9 mouse cellular contexts compared by ENCODE assay signal in genomic region chr17:28391568-28392432, GRCm38 (mm10). TPM values are rescaled to one million over a fixed set of nuclear protein-coding genes. Genes with fewer than 3 reads are reported as not detected.
DNase-seq lines count a peak whose midpoint lies in the region; ATAC-seq lines count a peak whose summit lies in the region.
"Had no signal": no experiment of that assay in that cellular context is flagged by ENCODE, and none has a peak within 500 bp of the region (broad histone marks: within the 10 kb centered on the region; RNA-seq: fewer than 3 reads in every experiment).

No protein-coding gene starts in this region.

- H3K4me3 ChIP-seq in heart, embryonic 16.5 days (ENCODE audit: low read length) = no peak overlapping the region
- 0 out of 2 replicates have a peak overlapping the region, but pooled peaks have one; percentile 5 for H3K4me3 ChIP-seq in limb, embryonic 15.5 days

- 8% methylated on average over 22 of the region's 25 CpGs for WGBS in heart, embryonic 16.5 days
- 10% methylated on average over 21 of the region's 25 CpGs for WGBS in limb, embryonic 15.5 days

- peak overlapping the region; percentile 46 for H3K4me2 ChIP-seq in heart, embryonic 16.5 days (ENCODE audit: low read depth, low read length)
- H3K4me2 ChIP-seq in limb, embryonic 15.5 days = peak overlapping the region; percentile 25; the same call in 1 of the 2 replicates

- peaks cover 16% of the 10 kb centered on the region for H3K27me3 ChIP-seq in heart, embryonic 16.5 days (ENCODE audit: control insufficient read depth, insufficient read depth, low read length)
- peaks cover 11% of the 10 kb centered on the region for H3K27me3 ChIP-seq in limb, embryonic 15.5 days

- no peak overlapping the region for H3K27ac ChIP-seq in heart, embryonic 16.5 days (ENCODE audit: low read length)
- no peak overlapping the region for H3K27ac ChIP-seq in limb, embryonic 15.5 days

- no peak overlapping the region for H3K9ac ChIP-seq in heart, embryonic 16.5 days (ENCODE audit: low read length)
- 0 out of 2 replicates have a peak overlapping the region, but pooled peaks have one; percentile 10 for H3K9ac ChIP-seq in limb, embryonic 15.5 days

- DNase-seq in heart, adult 11 months = no peak
- peak; percentile 38 for DNase-seq in thymus, postnatal 4 days
- DNase-seq in thymus, adult 18-20 months = no peak
- no peak for DNase-seq in urinary bladder, postnatal 4 days (ENCODE audit: low spot score in 2 of 2)
- no peak for DNase-seq in ovary, postnatal 36 days (ENCODE audit: low spot score)
- no peak for DNase-seq in spleen, adult 18-20 months

- no peaks in the 10 kb centered on the region for H3K9me3 ChIP-seq in heart, embryonic 16.5 days (replicated peaks; ENCODE audit: control insufficient read depth, low read length)
- H3K9me3 ChIP-seq in limb, embryonic 15.5 days = no peaks in the 10 kb centered on the region
- H3K9me3 ChIP-seq: G1E had no signal

- ATAC-seq in heart, embryonic 16.5 days (replicated peaks; ENCODE audit: extremely low read depth, insufficient read depth, low FRiP score) = no peak
- no peak for ATAC-seq in limb, embryonic 15.5 days (ENCODE audit: insufficient number of reproducible peaks, low FRiP score, low TSS enrichment, low read depth)

- H3K36me3 ChIP-seq in heart, embryonic 16.5 days (ENCODE audit: control insufficient read depth, insufficient read depth) = no peaks in the 10 kb centered on the region
- H3K36me3 ChIP-seq in limb, embryonic 15.5 days = no peaks in the 10 kb centered on the region

- no peaks in the 10 kb centered on the region for H3K4me1 ChIP-seq in heart, embryonic 16.5 days (ENCODE audit: control insufficient read depth, insufficient read depth, low read length)
- peaks cover 26% of the 10 kb centered on the region for H3K4me1 ChIP-seq in limb, embryonic 15.5 days

RNA-seq across cellular contexts. Expression of gene Tulp1, which starts 26.8 kb away (rescaled TPM):
- polyA plus RNA-seq in heart, embryonic 16.5 days (2015; fragmentation: Nextera tagmentation; extraction: Ambion mirVana) = 2.1 and 3.1 TPM in 2 replicates
- 5.4 and 6.2 TPM in 2 replicates for polyA plus RNA-seq in limb, embryonic 15.5 days (2015; fragmentation: Nextera tagmentation; extraction: Ambion mirVana)
- polyA plus RNA-seq: G1E had no signal

RNA-seq across cellular contexts. Expression of gene Tead3, which starts 41.2 kb away (rescaled TPM):
- polyA plus RNA-seq in heart, embryonic 16.5 days (2015; fragmentation: Nextera tagmentation; extraction: Ambion mirVana) = 6.2 and 6.4 TPM in 2 replicates
- 15.5 and 16.2 TPM in 2 replicates for polyA plus RNA-seq in limb, embryonic 15.5 days (2015; fragmentation: Nextera tagmentation; extraction: Ambion mirVana)
